Mouse (Mus musculus): ENCODE measurements around the gene Map4.

- TF ChIP-seq MYC (IDR thresholded peaks at IDR 0.05; ENCODE audit: low read depth, low read length): no peak
- TF ChIP-seq USF1 (IDR thresholded peaks at IDR 0.05; ENCODE audit: low read depth, low read length): no peak
Measured at GRCm38 (mm10) chr9:109942796-109943195, 11.5 kb downstream of the Map4 start.

All from CH12.LX (cell line).